Mouse (Mus musculus): Measurements from ENCODE around the gene Gpr25.

DNA sequence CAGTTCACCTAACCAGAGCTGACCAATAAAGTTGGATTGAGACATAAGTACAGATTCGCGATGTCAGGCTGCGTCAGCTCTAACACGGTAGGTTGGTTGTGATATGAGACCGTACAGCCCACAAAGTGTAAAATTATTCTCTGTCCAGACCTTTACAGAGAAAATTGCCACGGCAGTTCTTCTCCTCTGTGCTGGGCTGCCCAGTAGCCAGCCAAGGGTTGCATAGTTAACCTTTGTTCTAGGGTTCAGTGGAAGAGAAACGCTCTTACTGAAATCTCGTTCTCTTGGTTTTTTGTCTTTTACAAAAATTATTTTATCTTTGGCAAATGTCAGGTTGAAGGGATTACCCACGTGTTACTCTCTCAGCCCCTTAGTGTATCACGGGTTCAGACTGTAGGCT is 38.3 kb downstream of the Gpr25 start:
- no peak for TF ChIP-seq CHD2 (IDR thresholded peaks at IDR 0.05; ENCODE audit: low read depth, low read length)
- TF ChIP-seq ZNF384 (IDR thresholded peaks at IDR 0.05; ENCODE audit: low read depth, low read length), result no peak
- no peak for TF ChIP-seq MAFK (IDR thresholded peaks at IDR 0.05; ENCODE audit: insufficient read depth, low read depth, low read length)

All from ES-E14 (cell line).